Mouse (Mus musculus) hindbrain, embryonic 11.5 days (tissue): Measurements from ENCODE around the gene Smndc1. TPM values are rescaled to one million over a fixed set of nuclear protein-coding genes. Genes with fewer than 3 reads are reported as not detected.
"Not testable (repeated sequence)": the region's sequence is repeated elsewhere in the genome, so short reads cannot be mapped to it uniquely, and the experiment has no call there.

Source experiments
- ATAC-seq: fragments of 200-750 bp; cut with Nextera tagmentation; 2 replicates; pipeline ENCODE4 v1.8.0; 2017; ENCODE audit warnings: mild to moderate bottlenecking, moderate TSS enrichment, moderate library complexity; ENCODE audit not compliant: low FRiP score
- DNase-seq: peaks from one replicate; pipeline ENCODE4 v3.0.0-alpha.2; 2015; ENCODE audit warnings: low spot score
- H3K27ac ChIP-seq: fragments of 300-500 bp; sonication (generic); 2 replicates; pipeline ENCODE4 v1.5.1; 2014; ENCODE audit warnings: mild to moderate bottlenecking, low read depth, low read length
- H3K27me3 ChIP-seq: fragments of 300-500 bp; sonication (generic); 2 replicates; pipeline ENCODE4 v1.6.1; 2014; ENCODE audit warnings: mild to moderate bottlenecking, low read length, moderate library complexity, mixed read lengths; ENCODE audit not compliant: control insufficient read depth, insufficient read depth
- H3K36me3 ChIP-seq: fragments of 300-500 bp; sonication (generic); 2 replicates; pipeline ENCODE4 v1.6.1; 2014; ENCODE audit warnings: mild to moderate bottlenecking, low read length, moderate library complexity, mixed read lengths; ENCODE audit not compliant: control insufficient read depth, insufficient read depth
- H3K4me1 ChIP-seq: fragments of 300-500 bp; sonication (generic); replicated peaks from 2 replicates; pipeline ENCODE4 v1.6.1; 2014; ENCODE audit warnings: low read length, mixed read lengths; ENCODE audit not compliant: control insufficient read depth, insufficient read depth
- H3K4me2 ChIP-seq: fragments of 300-500 bp; sonication (generic); replicated peaks from 2 replicates; pipeline ENCODE4 v1.6.1; 2014; ENCODE audit warnings: mild to moderate bottlenecking, low read depth, low read length
- H3K4me3 ChIP-seq: fragments of 300-500 bp; sonication (generic); 2 replicates; pipeline ENCODE4 v1.5.1; 2014; ENCODE audit warnings: low read depth, low read length
- H3K9ac ChIP-seq: fragments of 300-500 bp; sonication (generic); 2 replicates; pipeline ENCODE4 v1.6.1; 2014; ENCODE audit warnings: low read depth, low read length
- H3K9me3 ChIP-seq: fragments of 300-500 bp; sonication (generic); 2 replicates; pipeline ENCODE4 v1.6.1; 2016; ENCODE audit warnings: low read length; ENCODE audit not compliant: control insufficient read depth
- WGBS: fragments of 180-500 bp; shearing (Covaris S2); extraction: QIAGEN DNeasy Blood & Tissue Kit; methylation state at CpG from one replicate; pipeline ENCODE4 v1.1.7; 2014; 5-methylcytosine and 5-hydroxymethylcytosine counted together
- polyA plus RNA-seq: library from polyadenylated mRNA; unstranded; fragments of >200 nt; fragmentation: Nextera tagmentation; extraction: Ambion mirVana; gene quantifications from 2 replicates; pipeline ENCODE4 v1.2.1, GENCODE M21; 2014

Gene Smndc1
- polyA plus RNA-seq, 1 experiment from 2014 or later, result 51.5 TPM

- H3K4me1 ChIP-seq, result no peaks in the 10 kb centered on the region
- no peak overlapping the region for H3K27ac ChIP-seq
- no peaks in the 10 kb centered on the region for H3K36me3 ChIP-seq
- no peaks in the 10 kb centered on the region for H3K27me3 ChIP-seq
- H3K4me3 ChIP-seq, result no peak overlapping the region
- 82% methylated on average over 2 of the region's 2 CpGs for WGBS
- H3K4me2 ChIP-seq, result no peak overlapping the region
- DNase-seq (no peak), ATAC-seq (no peak)
- no peak overlapping the region for H3K9ac ChIP-seq
- no peaks in the 10 kb centered on the region for H3K9me3 ChIP-seq
Measured at GRCm38 (mm10) chr19:53405810-53406209, 15.4 kb upstream of the Smndc1 start.

DNA sequence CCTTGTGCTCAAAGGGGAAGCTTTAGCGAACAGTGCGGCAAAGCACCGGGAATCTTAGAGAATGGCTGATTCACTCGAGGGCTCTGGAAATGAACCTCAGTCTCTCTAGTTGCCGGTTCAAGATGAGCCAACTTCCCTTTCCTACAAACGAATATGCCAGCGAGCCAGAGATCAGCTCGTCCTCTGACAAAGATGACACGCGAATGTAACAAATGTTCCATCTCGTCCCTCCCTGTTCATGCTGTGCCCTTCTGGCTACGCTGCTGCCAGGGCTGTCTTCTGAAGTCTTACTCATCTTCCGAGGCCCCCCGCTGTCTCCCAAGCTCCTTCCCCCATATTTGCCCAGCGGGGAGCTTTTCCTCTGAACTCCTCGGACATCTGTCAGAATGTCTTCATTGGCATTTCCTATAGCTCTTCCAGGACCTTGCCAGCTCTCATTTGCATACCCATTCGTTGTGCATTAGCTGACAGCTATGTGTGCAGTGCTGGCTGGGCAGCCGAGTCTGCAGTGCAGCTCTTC is 14.5 kb upstream of the Smndc1 start:
- Histone ChIP-seq H3K4me1 (no peaks in the 10 kb centered on the region), H3K9me3 (no peaks in the 10 kb centered on the region), H3K27ac (no peak overlapping the region), H3K4me3 (no peak overlapping the region), H3K4me2 (no peak overlapping the region), H3K36me3 (no peaks in the 10 kb centered on the region), H3K27me3 (no peaks in the 10 kb centered on the region), H3K9ac (no peak overlapping the region)
- ATAC-seq, result no peak
- no peak for DNase-seq
- 64% methylated on average over 18 of the region's 18 CpGs for WGBS

- Histone ChIP-seq H3K27me3 (no peaks in the 10 kb centered on the region), H3K4me1 (no peaks in the 10 kb centered on the region), H3K9me3 (no peaks in the 10 kb centered on the region), H3K27ac (no peak overlapping the region), H3K9ac (no peak overlapping the region), H3K4me2 (no peak overlapping the region), H3K36me3 (no peaks in the 10 kb centered on the region), H3K4me3 (no peak overlapping the region)
- DNase-seq, result no peak
- WGBS, result 88% methylated on average over 10 of the region's 10 CpGs
- no peak for ATAC-seq
Measured at GRCm38 (mm10) chr19:53404219-53404836, 13.9 kb upstream of the Smndc1 start.

DNA sequence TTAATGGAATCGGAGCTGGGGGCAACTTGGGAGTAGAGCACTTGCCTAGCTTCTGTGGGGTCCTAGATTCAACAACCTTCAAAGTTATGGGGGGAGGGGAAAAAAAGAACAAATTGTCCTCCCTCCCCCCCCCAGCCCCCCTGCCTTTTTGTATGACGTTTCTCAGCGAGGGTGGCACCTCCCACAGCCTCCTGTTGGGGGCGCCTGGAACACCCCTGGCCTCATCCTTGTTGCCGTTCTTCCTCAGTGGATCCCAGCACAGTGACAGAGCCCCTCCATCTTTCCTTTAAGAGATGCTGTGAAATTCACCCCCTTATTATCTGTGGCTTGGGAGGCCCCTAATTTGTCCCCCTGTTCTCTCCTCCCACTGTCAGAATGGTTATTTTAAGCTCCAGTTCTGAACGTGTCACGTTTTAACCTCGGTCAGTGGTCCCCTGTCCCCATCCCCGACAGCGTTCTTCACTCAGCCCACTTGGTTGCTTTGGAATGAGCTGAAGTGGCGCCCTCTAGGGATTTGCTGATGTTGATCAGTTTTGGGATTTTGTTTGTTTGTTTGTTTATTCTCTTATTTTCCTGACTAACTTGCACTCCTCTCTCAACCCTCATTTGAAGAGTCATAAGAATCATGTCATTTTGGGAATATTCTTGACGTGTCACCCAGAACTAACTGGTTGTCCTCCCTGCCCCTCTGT is 12.5 kb upstream of the Smndc1 start:
- H3K4me2 ChIP-seq, result no peak overlapping the region
- H3K27ac ChIP-seq, result no peak overlapping the region
- H3K4me1 ChIP-seq, result no peaks in the 10 kb centered on the region
- no peaks in the 10 kb centered on the region for H3K9me3 ChIP-seq
- 56% methylated on average over 12 of the region's 12 CpGs for WGBS
- ATAC-seq (no peak), DNase-seq (no peak)
- H3K9ac ChIP-seq, result no peak overlapping the region
- H3K4me3 ChIP-seq, result no peak overlapping the region
- H3K36me3 ChIP-seq, result no peaks in the 10 kb centered on the region
- H3K27me3 ChIP-seq, result no peaks in the 10 kb centered on the region

DNA sequence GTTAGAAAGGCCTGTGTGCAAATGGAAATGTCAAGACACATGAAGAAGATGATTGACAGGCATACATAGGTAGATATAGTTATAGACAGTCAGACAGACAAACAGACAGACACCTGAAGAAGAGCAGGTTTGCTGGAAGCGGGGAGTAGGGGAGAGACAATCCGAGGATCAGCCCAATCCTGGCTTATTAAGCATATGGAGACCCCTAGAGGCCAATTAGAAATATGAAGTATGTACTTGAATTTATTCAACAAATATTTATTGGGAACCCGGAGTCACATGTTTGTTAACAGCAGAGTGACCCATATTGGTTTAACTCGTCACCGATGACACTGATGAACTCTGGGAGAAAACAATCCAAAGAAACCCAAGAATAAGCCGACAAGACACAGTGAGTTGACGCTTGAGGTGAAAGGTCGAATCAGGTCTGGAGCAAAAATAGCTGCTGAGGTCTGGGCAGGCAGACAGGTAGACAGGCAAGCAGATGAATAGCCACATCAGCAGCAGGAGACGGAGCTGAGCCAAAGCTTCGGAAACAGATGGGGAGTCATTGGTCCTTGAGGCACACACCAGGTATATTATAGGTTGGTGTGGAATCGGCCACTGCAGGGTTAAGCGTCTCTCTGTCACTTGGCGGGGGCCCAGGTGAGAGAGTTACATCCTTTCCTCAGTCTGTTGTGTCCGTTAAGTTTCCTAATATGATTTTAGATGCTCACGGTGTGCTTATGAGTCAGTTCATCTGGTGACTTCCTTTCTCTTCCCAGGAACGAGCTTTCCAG is 10.1 kb upstream of the Smndc1 start:
- 87% methylated on average over 16 of the region's 16 CpGs for WGBS
- H3K9me3 ChIP-seq, result no peaks in the 10 kb centered on the region

DNA sequence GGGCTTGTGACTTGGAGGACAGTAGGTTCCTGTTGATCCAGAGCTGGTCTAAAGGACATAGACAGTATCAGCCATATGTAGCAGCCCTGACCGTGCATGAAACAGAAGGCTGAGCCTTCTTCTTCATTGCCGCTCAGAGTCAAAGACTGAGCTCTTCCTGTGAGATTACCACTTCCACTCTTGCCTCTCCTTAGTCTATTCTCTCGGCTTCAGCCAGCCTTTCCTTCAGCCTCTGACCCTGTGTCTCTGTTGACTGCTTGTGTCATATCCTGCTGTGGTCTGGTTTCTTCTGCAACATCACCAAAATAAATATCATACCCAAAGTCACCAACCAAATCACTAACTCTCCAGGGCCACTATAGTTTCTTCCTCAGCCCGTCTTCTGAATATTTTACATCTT is 8.8 kb upstream of the Smndc1 start:
- WGBS, result 90% methylated on average over 4 of the region's 4 CpGs
- ATAC-seq, result no peak

More for the DNA sequence above, 10.1 kb upstream of the Smndc1 start:
- DNase-seq (no peak), ATAC-seq (no peak)
- Histone ChIP-seq H3K9ac (no peak overlapping the region), H3K36me3 (no peaks in the 10 kb centered on the region), H3K4me2 (no peak overlapping the region), H3K27ac (no peak overlapping the region), H3K4me3 (no peak overlapping the region), H3K4me1 (no peaks in the 10 kb centered on the region), H3K27me3 (no peaks in the 10 kb centered on the region)

DNA sequence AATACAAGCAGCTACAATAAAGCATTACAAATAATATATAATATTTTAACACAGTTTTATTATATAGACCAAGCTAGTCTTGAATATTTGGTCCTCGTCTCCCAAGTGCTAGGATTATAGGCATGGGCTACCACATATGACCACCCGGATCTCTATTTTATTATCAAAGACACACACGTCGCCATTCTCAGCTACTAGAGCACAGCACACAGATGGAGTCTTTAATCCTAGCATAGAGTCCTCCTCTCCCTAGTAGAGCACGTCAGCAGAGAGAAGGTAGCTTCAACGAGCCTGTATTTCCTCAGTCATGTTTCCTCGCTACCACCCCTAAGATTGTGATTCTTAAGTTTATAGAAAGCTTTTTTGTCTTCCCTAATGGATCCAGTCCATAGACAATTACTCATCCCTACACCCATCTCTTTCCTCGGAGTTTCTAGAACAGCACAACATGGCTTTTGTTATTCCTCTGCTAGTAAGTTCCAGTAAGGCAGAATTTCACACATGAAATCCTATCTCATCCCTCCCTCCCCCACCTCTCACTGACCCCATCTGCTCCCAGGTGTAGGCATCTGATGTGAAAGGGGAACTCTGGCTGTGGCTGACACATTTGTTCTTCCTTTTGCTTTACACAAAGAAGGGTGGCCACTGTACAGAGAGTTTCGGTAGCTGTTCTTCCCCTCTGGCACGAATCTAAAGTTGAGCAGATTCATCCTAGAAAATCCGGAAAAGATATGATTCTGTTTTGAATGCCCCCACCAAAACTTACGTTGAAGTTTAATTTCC is 7.3 kb upstream of the Smndc1 start:
- Histone ChIP-seq H3K27me3 (no peaks in the 10 kb centered on the region), H3K4me1 (no peaks in the 10 kb centered on the region), H3K4me2 (no peak overlapping the region), H3K9me3 (no peaks in the 10 kb centered on the region), H3K9ac (no peak overlapping the region), H3K4me3 (no peak overlapping the region), H3K27ac (no peak overlapping the region), H3K36me3 (no peaks in the 10 kb centered on the region)
- DNase-seq, result no peak
- 83% methylated on average over 12 of the region's 12 CpGs for WGBS
- ATAC-seq, result no peak

More for the DNA sequence above, 8.8 kb upstream of the Smndc1 start:
- Histone ChIP-seq H3K4me2 (no peak overlapping the region), H3K4me3 (no peak overlapping the region), H3K27ac (no peak overlapping the region), H3K9me3 (no peaks in the 10 kb centered on the region), H3K4me1 (no peaks in the 10 kb centered on the region), H3K27me3 (no peaks in the 10 kb centered on the region), H3K9ac (no peak overlapping the region), H3K36me3 (no peaks in the 10 kb centered on the region)
- DNase-seq, result no peak

- not testable (repeated sequence) for H3K27ac ChIP-seq, H3K9me3 ChIP-seq, H3K4me3 ChIP-seq, H3K4me1 ChIP-seq, ATAC-seq, H3K27me3 ChIP-seq, H3K9ac ChIP-seq, H3K36me3 ChIP-seq, H3K4me2 ChIP-seq, DNase-seq
- WGBS, result 39% methylated on average over 5 of the region's 5 CpGs
Measured at GRCm38 (mm10) chr19:53395805-53396204, 5.4 kb upstream of the Smndc1 start.
